Mouse (Mus musculus): Measurements from ENCODE around the gene Zfp52.
A peak's percentile ranks its signal among the peaks of the same experiment; 100 is the strongest.

Gene Zfp52

DNA sequence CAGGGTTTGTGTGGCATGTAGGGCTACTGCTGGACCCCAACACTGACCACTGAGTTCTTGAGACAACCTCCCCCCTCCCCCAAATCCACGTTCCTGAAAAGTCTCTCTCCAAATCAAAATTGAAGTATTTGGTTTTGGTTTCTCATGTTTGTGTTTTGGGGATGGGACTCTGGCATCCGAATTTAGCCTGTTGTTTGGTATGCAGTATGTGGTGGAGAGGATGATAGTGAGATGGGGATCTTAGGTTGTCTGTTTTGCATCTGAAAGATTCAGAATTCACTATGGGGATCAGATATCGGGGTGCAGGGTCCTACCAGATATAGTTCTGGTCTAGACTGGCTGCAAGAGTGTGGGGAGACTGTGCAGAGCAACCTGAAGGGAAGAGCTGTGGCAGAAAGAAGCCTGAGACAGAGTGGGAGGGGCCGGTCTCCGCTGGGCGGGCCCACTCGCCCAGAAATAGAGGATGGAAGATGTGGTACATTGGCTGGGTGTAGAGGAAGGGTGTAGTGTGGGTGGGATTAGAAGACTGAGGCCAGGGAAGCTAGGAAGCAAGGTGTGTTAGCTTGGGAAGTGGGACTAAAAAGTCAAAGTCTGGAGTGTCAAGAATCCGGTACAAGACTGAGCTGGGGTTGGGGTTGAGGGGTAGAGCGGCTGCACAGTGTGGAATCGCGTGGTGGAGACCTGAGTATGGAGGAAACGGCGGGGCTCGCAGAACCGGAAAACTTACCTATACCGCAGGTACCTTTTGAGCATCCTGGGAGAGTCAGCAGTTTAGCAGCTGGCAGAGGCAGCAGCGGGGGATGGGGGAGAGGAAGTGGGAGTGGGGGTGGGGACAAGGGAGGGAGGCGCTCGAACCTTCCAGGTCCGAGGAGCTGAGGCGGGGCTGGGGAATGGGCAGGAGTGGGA, at the start of gene Zfp52:
Gene Zfp52, plus strand, starts transcription at position 444 of the 906 bp plus-strand sequence.
- DNase-seq (ENCODE audit: extremely low read depth, insufficient read length, low spot score) = peak; percentile 81

DNA sequence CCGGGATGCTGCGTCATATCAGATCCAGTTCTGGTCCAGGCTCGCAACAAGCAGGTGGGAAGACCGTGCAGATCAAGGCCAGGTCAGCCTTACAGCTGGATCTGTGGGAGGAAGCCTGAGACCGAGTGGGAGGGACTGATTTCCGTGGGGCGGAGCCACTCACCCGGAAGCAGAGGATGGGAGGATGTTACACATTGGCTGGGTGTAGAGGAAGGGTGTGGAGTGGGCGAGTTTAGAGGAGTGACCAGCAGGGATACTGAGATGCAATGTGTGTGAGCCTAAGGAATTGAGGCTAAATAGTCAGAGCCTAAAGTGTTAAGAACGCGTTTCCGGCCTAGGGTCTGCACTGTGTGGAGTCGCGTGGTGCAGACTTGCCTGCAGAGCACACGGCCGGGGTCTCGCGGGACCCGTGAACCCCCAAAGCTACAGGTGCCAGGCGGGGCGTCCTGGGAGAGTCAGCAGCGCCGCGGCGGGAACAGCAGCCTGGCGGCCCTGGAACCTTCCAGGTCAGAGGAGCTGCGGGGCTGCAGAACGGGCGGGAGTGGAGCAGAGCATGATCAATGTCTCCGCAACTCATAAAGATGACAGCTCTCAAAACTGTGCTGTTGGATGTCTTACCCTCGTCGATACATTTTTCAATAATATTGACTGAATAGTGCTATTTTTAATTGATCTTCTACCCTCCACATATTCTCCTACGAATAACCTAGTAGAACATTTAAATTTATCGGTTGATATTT, 46.4 kb upstream of the Zfp52 start, which contains the start of gene Zfp53:
Gene Zfp53, plus strand, starts transcription at position 239 of the 740 bp plus-strand sequence.
- peak; percentile 91 for DNase-seq (ENCODE audit: extremely low read depth, insufficient read length, low spot score)

DNA sequence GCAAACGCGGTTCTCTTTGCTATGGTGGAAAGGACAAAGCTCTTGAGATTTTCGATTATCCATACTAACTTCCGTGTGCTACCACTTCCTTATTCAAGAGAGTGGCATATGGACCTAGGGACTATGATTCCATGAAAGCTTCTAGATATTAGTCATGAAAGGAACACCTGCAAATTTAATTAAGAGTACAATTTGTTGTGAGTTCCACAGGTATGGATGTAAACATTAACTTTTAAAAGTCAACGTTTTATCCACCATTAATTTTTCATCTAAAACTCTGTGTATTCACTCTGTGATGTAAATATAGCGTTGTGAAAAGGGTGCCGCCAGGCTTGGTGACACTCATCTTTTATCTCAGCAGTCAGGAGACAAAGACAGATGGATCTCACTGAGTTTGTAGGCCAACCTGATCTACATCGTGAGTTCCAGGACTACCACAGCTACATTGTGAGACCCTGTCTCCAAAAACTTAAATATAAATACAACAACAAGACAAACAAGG, 45.8 kb upstream of the Zfp52 start:
- DNase-seq (ENCODE audit: extremely low read depth, insufficient read length, low spot score) = no peak

DNA sequence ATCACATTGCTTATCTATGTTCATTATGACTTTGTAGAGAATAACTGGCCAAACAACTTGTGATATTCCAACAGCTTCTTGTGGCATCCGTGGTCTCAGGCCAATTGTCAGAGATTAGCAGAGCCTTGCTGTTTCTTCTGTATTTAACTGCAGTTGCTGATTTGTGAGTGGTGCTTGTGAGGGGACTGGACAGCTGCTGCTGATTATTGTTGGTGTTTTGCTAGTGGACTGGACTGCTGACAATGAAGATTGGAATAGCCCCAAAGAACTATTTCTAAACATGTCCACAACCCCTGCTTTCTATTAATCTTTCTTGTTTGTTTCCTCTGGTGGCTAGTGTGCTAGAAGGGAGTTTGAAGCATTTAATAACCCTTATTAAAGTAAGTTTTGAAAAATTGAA, 34.0 kb upstream of the Zfp52 start:
- no peak for DNase-seq (ENCODE audit: extremely low read depth, insufficient read length, low spot score)

DNA sequence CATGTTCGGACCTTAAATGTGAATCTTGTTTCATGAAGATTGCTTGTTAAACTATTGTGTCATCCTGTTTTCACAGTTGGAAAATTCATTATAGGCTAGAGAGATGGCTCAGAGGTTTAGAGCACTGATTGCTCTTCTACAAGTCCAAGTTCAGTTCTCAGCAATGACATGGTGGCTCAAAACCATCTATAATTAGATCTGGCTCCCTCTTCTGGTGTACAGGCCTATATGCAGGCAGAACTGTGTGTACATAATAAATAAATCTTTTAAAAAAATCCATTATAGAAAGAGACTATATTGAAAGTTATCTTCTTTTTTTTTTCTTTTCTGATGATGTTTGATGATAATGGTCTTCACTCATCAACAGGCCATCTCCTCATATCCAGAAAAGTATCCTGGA, 30.8 kb upstream of the Zfp52 start:
- no peak for DNase-seq (ENCODE audit: extremely low read depth, insufficient read length, low spot score)

DNA sequence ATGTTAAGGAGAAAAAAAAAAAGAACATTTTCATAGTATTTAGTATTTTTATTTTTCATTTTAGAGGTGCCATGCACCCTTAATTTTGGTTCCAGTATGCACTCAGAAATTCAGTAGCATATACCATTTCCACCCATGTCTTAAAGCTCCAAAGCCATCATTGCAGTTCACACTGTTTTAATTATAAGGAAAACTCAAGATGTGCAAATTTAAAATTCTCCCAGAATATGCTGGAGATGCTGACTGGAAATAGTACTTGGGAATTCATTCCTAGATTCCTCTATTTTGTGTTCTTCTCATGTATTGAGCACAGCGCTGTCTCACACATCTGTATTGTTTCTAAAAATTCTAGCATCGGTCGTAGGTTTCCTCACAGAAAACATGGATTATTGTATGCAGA, 29.1 kb upstream of the Zfp52 start:
- DNase-seq (ENCODE audit: extremely low read depth, insufficient read length, low spot score) = no peak

DNA sequence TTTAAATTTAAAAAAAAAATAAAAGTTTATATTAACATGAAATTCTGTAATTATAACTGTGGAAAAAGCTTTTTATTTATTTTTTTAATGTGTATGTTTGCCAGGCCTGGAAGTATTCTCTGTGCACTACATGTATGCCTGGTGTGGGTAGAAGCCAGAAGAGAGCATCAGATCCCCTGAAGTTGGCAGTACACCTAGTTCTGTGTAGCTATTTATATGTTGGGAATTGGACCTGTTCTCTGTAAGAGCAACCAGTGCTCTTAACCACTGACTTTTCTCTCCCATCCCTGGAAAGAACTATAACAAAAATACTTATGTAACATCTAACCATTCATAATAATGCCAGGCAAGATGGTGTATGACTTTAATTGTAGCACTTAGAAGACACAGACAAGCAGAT, 25.6 kb upstream of the Zfp52 start:
- no peak for DNase-seq (ENCODE audit: extremely low read depth, insufficient read length, low spot score)

DNA sequence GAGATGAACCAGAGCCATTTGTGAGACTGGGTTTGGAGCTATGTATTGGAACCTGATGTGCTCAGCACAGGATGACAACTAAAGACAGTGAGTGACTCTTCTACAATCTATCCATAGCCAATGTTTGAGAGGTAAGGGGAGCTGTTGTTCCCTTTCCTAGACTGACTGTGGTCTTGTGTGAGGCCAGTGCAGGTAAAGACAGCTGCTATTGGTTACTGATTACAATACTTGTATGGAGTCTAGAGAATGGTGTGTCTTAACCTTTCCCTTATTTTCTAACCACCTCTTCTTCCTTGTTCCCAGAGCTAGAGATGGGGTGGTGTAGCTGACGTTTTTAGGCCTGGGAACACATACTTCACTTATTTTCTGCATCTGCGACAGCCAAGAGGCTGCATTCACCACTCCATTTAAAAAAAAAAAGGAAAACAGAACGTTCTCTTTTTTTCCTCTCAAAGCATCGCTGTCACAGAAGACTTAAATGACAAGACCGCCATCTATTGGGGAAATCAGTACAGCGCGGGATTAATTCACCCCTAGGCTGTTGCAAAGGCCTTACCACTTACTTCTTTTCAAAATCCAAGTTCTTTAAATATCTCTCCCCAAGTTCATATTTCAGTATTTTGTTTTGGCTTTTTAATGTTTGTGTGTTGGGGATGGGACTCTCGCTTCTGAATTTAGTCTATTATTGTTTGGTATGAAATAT, 19.8 kb upstream of the Zfp52 start:
- DNase-seq (ENCODE audit: extremely low read depth, insufficient read length, low spot score) = peak; percentile 52

DNA sequence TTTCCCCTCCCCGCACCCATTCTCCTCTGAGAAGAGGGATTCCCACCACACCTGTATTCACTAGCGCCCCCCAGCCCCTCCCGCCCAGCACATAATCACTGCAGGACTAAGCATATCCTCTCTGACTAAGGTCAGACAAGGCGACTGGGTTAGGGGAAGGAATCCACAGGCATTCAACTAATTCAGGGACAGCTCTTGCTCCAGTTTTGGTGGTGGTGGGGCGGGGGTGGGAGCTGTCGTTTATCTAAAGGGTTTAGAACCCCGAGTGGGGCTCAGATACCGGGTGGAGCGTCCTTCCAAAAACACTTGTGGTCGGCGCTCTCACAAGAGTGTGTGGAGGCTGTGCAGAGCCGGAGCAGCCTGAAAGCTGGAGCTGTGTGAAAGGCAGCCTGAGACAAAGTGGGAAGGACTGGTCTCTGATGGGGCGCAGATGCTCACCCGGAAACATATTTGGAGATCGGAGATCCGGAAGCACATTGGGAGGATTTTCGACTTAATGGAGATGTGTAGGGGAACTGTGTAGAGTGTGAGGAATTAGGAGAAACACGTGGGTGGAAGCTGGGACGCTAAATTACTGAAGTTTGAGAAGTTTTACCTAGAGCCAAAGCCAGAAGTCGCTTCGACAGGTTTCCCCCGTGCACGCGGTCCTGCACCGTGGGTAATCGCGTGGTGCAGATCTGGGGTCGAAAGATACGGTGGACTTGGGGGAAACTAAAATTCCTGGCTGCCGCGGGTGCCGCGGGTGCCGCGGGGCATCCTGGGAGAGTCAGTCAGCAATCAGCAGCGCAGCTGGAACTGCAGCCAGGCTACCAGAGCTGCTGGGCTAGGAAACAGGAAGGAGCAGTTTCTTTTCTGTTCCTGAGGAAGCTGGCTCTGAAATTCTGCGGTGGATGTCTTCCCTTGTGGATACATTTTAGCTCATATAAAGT, 18.9 kb upstream of the Zfp52 start:
- DNase-seq (ENCODE audit: extremely low read depth, insufficient read length, low spot score) = peak; percentile 89

DNA sequence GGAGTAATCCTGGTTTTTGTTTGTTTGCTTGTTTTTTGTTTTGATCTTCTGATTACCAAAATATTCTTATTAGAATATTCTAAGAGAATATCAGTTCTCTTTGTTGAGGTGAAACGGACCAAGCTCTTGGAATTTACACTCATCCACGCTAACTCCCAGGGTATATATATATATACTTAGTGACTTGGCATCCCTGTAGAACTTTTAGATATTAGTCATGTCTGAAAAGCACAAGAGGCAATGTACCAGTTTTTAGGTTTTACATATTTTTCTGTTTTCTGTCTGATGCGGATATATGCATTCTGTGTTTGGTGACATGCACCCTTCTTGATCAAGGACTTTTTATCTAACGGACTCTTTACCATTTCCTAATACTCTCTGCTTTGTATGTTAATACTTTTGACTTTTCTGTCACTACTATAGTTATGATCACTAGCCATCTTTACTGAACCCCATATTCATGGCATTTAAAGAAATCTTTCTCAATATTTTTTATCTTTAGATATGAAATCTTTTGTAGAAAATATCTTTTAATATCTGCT, 18.1 kb upstream of the Zfp52 start:
- DNase-seq (ENCODE audit: extremely low read depth, insufficient read length, low spot score) = no peak

DNA sequence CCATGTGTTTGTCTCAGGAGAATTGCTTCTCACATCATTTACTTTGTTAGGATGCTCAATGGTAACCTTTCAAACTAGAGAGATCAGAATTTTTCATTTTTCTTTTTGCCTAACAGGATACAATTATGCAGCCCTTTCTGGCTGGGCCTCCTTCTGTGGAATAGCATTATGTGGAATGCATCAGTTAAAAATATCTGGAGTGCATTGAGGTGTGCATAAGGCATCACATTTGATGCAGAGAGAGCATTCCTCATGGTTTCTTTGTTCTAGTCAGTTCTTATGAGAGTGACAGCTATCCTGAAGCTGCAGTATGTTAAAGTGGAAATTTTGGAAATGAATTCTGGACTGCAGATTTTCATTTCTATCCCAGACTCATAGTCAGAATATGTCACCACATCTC, 9.1 kb upstream of the Zfp52 start:
- DNase-seq (ENCODE audit: extremely low read depth, insufficient read length, low spot score) = no peak

DNA sequence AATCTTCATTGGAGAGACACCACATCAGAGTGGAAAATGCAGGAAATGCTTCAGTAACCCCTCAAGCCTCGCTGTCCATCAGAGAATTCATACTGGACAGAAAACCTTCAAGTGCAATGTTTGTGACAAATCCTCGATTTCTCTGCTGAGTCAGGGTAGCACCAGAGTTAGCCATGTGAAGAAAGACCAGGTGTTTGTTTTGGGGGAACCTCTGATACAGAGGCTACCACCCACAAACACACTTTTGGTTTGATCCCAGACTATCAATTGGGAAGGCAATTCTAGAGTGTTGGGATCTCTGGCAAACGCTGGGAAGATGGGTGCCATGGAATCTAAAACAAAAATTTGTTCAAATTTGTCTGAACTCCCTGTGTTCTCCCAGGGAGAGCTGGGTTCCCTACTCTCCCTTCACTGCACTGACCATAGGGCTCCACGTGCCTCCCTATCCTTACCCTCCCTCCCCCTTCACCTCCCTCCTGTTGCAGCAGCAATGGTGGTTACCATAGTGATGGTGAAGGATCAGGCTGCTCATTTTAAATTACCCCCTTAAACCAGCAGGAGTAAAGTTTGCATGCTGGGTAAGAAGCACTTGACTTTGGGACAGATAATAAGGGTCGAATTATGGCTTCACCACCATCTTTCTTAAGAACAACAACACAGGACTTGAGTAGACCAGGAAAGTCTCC, 4.6 kb upstream of the Zfp52 start:
- no peak for DNase-seq (ENCODE audit: extremely low read depth, insufficient read length, low spot score)

DNA sequence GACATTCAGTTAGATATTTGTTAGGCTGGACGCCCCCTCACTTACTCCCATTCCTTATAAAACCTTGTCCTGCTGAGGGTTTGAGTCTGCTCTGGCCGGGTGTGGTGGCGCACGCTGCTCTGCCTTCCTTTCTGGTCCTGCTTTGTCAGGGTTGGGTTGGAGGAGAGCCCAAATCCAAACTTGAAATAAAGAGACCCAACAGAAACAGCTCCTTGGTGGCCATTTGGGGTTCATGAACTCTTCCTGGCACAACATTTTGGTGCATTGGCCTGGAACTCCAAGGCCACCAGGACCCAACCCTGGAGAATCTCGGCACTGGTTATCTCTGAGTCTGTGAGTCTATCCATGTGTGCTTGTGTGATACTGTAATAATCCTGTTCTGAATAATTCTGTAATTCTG, 3.7 kb upstream of the Zfp52 start:
- DNase-seq (ENCODE audit: extremely low read depth, insufficient read length, low spot score) = no peak

DNA sequence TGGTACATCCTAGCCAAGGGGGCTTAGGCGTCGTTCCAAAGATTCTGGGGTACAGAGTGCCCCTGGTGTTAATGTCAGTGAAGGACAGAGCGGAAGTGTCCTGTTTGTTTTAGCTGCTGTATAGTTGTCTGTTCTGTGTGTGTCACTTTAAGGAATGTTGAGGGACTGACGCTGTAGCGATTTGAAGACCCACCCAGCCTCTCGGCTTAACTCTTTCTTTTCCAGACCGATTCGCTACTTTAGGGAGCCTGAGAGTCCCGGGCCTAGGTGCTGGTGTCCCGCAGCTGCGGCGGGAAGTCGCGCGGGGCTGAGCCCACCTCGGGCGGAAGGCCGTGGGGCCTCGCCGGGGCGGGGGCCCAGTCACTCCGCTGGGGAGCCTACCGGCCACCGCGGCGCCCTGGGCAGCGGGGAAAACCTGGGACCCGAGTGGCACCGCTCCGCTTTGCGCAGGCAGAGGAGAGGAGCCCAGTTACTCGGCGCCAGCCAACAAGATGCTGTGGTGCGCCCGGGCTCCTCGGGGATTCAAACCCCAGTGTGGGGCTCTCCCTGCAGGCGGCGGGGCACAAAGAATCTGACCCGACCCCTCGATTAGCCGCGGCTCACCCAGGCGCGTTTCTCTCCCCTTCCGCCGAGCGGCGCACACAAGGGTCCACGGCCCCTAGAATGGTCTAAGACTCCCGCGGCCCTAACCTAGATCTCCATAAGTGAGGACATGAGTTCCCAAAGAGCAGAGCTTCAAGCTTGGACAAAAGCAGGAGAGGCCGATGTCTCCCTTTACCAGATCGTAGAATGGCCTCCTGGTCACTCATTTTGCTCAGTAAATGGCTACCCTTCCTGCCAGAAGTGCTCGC, 3.0 kb upstream of the Zfp52 start:
- DNase-seq (ENCODE audit: extremely low read depth, insufficient read length, low spot score) = peak; percentile 89

DNA sequence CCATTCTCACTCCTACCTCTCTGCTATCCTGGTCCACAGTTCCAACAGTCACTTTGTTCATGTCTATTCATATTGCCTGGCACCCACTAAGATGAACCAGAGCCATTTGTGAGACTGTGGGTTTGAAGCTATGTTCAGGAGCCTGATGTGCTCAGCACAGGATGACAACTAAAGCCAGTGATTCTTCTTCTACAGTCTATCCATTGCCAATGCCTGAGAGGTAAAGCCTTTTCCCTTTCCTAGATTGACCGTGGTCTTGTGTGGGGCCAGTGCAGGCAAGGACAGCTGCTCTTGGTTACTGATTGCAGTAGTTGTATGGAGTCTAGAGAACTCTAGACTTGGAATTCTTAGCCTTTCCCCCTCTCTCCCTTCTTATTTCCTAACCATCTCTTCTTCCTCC, 1.4 kb upstream of the Zfp52 start:
- no peak for DNase-seq (ENCODE audit: extremely low read depth, insufficient read length, low spot score)

DNA sequence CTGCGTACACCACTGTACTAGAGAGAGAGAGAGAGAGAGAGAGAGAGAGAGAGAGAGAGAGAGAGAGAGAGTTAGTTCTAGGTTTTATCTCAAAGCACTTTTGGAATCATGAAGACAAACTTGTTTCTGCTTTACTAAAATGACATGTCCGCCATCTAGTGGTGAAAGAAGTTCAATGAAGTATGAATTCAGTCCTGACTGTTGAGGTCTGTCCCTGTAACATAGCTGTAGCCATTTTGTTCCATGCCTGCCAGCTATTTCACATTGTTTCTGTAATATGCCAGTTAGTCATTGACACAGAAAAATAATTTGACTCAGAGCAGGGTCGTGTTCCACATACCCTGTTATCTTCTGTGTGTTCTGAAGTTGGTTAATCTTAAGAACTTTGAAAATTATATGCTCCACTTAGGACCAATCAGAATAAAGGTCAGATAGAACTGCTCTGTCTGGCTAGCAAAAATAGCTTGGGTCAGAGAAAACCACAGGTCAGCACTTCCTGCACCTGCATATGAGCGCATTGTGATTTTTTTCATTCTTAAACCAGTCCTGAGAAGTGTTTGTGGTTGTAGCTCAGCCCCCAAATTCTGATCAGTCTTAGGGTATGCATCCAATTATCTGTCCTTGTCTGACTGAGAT, 761 bp upstream of the Zfp52 start:
- DNase-seq (ENCODE audit: extremely low read depth, insufficient read length, low spot score) = peak; percentile 60

DNA sequence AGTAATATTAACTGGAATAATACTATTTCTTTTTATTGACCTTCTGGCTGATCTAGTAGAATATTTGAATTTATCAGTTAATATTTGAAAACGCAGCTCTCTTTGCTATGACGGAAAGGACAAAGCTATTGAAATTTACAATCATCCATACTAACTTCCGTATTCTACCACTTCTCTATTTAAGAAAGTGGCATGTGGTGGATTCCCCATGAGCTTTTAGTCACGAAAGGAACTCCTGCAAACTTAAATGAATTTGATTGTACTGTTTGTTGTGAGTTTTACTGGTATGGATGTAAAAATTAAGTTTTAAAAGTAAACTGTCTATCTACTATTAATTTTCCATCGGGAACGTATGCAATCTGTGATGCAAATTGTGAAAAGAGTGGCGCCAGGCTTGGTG, 757 bp downstream of the Zfp52 start:
- no peak for DNase-seq (ENCODE audit: extremely low read depth, insufficient read length, low spot score)

DNA sequence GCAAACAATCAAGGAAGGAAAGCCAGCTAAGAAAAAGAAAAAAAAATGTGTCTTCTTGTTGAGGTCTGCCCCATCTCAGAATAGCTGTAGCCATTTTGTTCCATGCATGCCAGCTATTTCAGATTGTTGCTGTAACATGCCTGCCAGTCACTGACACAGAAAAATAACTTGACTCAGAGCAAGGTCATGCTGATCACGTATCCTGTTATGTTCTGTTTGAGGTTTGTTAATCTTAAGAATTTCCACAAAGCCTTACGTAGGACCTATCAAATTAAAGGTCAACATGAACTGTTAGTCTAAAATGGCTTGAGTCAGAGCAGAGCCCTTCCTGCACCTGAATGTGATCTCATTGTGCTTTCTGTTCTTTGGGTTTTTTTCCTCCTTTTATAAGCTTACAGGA, 1.3 kb downstream of the Zfp52 start:
- peak; percentile 43 for DNase-seq (ENCODE audit: extremely low read depth, insufficient read length, low spot score)
